Mouse (Mus musculus) bone marrow, adult 2 months (tissue): ENCODE results near the gene Mthfs.
"Not testable (repeated sequence)": the region's sequence is repeated elsewhere in the genome, so short reads cannot be mapped to it uniquely, and the experiment has no call there.

Source experiments
- CTCF ChIP-seq: fragments of 200-500 bp; IDR thresholded peaks from 2 replicates; pipeline ENCODE4 v1.5.1; 2011; ENCODE audit warnings: low read length, control low read depth; ENCODE audit not compliant: control insufficient read depth, insufficient read depth
- POLR2A ChIP-seq: fragments of 200-500 bp; IDR thresholded peaks from 2 replicates; pipeline ENCODE4 v1.6.1; 2011; ENCODE audit warnings: low read depth, mild to moderate bottlenecking, control low read depth, low read length, borderline replicate concordance; ENCODE audit not compliant: control insufficient read depth

GRCm38 (mm10) chr9:89202256-89202655 lies 8.2 kb upstream of the Mthfs start:
- TF ChIP-seq POLR2A, CTCF: not testable (repeated sequence)
